Mouse (Mus musculus) limb, embryonic 10.5 days (tissue): Measurements from ENCODE around the gene Coro1c. TPM values are rescaled to one million over a fixed set of nuclear protein-coding genes. Genes with fewer than 3 reads are reported as not detected.

Experiments
- DNase-seq: peaks from one replicate; pipeline ENCODE4 v3.0.0-alpha.2; 2017; ENCODE audit warnings: low spot score
- H3K27ac ChIP-seq: fragments of 300-500 bp; sonication (generic); 2 replicates; pipeline ENCODE4 v1.5.1; 2016; ENCODE audit warnings: mild to moderate bottlenecking
- H3K27me3 ChIP-seq: fragments of 300-500 bp; sonication (generic); 2 replicates; pipeline ENCODE4 v1.6.1; 2016; ENCODE audit warnings: low read depth, mild to moderate bottlenecking; ENCODE audit not compliant: poor library complexity, severe bottlenecking
- H3K36me3 ChIP-seq: fragments of 300-500 bp; sonication (generic); 2 replicates; pipeline ENCODE4 v1.6.1; 2016; ENCODE audit warnings: mild to moderate bottlenecking, moderate library complexity
- H3K4me1 ChIP-seq: fragments of 300-500 bp; sonication (generic); 2 replicates; pipeline ENCODE4 v1.6.1; 2016
- H3K4me3 ChIP-seq: fragments of 300-500 bp; sonication (generic); 2 replicates; pipeline ENCODE4 v1.5.1; 2016; ENCODE audit warnings: mild to moderate bottlenecking, moderate library complexity
- H3K9me3 ChIP-seq: fragments of 300-500 bp; sonication (generic); replicated peaks from 2 replicates; pipeline ENCODE4 v1.6.1; 2016; ENCODE audit warnings: mild to moderate bottlenecking
- WGBS: fragments of 180-500 bp; shearing (Covaris S2); methylation state at CpG from one replicate; pipeline ENCODE4 v1.1.7; 2016; 5-methylcytosine and 5-hydroxymethylcytosine counted together
- polyA plus RNA-seq: library from polyadenylated mRNA; unstranded; fragments of >200 nt; fragmentation: Nextera tagmentation; extraction: Ambion mirVana; gene quantifications from 2 replicates; pipeline ENCODE4 v1.2.1, GENCODE M21; 2016

Coro1c gene
- polyA plus RNA-seq, 1 experiment from 2014 or later: 129 TPM

DNA sequence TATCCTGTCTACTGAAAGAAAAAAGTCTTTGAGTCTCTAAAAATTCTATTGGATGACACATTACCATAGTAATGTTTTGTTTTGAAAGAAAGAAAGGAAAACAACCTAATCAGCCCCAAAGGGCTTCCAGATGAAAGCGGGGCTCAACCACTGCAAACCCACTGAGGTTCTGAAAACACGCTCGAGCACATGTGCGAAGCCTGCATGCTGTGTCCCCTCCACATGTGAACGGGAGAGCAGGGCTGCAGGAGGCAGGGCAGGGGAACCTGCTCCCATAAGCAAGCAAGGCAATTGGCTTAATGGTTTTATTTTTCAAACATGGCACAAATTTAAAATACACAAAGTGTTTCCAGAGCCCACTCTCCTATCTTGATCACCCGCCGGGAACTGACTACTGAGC lies 51.9 kb downstream of the Coro1c start:
- DNase-seq: no peak
- no peak overlapping the region for H3K4me3 ChIP-seq
- H3K27ac ChIP-seq: no peak overlapping the region
- 78% methylated on average over 7 of the region's 7 CpGs for WGBS
- H3K4me1 ChIP-seq: peaks cover 39% of the 10 kb centered on the region
- H3K27me3 ChIP-seq: no peaks in the 10 kb centered on the region
- no peaks in the 10 kb centered on the region for H3K9me3 ChIP-seq
- H3K36me3 ChIP-seq: peaks cover 42% of the 10 kb centered on the region

DNA sequence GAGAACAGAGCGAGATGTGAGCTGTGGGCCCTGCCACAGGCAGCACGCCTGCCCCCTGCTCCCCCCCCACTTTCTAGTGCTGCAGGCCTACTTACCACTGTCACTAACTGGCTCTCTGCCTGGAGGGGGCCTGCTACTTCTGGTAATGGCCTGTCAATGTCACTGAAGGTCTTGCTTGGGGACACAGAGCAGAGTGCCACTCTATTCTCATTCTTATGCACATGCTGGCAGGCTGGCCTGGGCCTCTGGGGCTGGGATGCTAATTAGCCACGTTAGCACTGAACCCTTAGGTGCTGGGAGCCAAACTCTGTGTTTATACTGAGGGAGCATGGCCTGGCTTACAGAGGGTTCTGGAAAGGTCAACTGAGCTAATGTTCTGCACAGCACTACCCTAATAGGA lies 52.9 kb downstream of the Coro1c start:
- Histone ChIP-seq H3K27me3 (no peaks in the 10 kb centered on the region), H3K27ac (peak overlapping the region; percentile 30; the same call in 1 of the 2 replicates), H3K9me3 (no peaks in the 10 kb centered on the region), H3K36me3 (peaks cover 42% of the 10 kb centered on the region), H3K4me1 (peaks cover 39% of the 10 kb centered on the region), H3K4me3 (no peak overlapping the region)
- DNase-seq: no peak
- WGBS: 61% methylated on average over 3 of the region's 3 CpGs

DNA sequence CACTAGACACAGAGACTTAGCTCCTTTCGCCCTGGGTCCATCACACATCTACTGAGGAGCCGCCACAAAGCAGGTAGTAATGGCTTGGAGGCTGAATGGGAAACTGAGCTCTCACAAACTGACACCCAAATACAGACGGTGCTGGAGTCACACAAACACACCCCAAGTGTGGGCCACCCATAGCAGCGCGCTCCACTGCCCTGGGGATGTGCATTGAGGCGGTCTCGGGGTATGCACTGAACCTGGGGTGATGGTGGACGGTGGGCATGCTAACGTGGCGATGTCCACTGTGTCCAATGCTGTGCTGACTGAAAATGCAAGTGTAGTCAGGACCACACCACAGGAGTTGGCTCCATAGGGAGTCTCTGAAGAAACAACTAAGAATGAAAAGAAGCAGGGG lies 53.4 kb downstream of the Coro1c start:
- Histone ChIP-seq H3K27me3 (no peaks in the 10 kb centered on the region), H3K4me3 (no peak overlapping the region), H3K4me1 (peaks cover 39% of the 10 kb centered on the region), H3K27ac (no peak overlapping the region), H3K9me3 (no peaks in the 10 kb centered on the region), H3K36me3 (peaks cover 43% of the 10 kb centered on the region)
- 93% methylated on average over 10 of the region's 10 CpGs for WGBS
- no peak for DNase-seq

- Histone ChIP-seq H3K9me3 (no peaks in the 10 kb centered on the region), H3K4me3 (no peak overlapping the region), H3K27me3 (no peaks in the 10 kb centered on the region), H3K4me1 (peaks cover 36% of the 10 kb centered on the region), H3K36me3 (peaks cover 45% of the 10 kb centered on the region), H3K27ac (no peak overlapping the region)
- 50% methylated on average over 14 of the region's 14 CpGs for WGBS
- peak; percentile 87 for DNase-seq
Observed at GRCm38 (mm10) chr5:113854494-113854893, 54.1 kb downstream of the Coro1c start.

DNA sequence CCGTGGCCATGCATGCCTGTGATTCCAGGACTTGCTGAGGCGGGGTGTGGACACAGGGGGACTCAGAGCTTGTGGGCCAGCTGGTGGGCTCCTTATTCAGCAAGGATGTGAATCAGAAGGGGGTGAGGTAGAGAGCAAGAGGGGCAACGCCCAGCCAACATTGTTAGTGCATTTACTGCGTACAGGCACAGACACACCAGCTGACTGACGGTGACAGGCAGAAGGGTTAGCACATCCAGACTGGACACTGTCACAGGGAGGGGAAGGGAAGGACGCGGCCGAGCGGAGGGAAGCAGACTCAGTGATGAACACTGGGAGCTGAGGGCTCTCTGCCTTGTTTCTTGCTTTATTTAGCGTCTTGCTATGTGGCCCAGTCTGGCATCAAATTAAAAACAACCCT lies 55.0 kb downstream of the Coro1c start:
- no peak for DNase-seq
- Histone ChIP-seq H3K36me3 (peaks cover 52% of the 10 kb centered on the region), H3K27me3 (no peaks in the 10 kb centered on the region), H3K4me3 (no peak overlapping the region), H3K4me1 (peaks cover 27% of the 10 kb centered on the region), H3K9me3 (no peaks in the 10 kb centered on the region), H3K27ac (no peak overlapping the region)
- 93% methylated on average over 10 of the region's 10 CpGs for WGBS

GRCm38 (mm10) chr5:113852463-113852862 lies 56.1 kb downstream of the Coro1c start:
- Histone ChIP-seq H3K9me3 (no peaks in the 10 kb centered on the region), H3K4me1 (peaks cover 20% of the 10 kb centered on the region), H3K4me3 (no peak overlapping the region), H3K27me3 (no peaks in the 10 kb centered on the region), H3K36me3 (peaks cover 61% of the 10 kb centered on the region), H3K27ac (no peak overlapping the region)
- no peak for DNase-seq
- 93% methylated on average over 7 of the region's 7 CpGs for WGBS

DNA sequence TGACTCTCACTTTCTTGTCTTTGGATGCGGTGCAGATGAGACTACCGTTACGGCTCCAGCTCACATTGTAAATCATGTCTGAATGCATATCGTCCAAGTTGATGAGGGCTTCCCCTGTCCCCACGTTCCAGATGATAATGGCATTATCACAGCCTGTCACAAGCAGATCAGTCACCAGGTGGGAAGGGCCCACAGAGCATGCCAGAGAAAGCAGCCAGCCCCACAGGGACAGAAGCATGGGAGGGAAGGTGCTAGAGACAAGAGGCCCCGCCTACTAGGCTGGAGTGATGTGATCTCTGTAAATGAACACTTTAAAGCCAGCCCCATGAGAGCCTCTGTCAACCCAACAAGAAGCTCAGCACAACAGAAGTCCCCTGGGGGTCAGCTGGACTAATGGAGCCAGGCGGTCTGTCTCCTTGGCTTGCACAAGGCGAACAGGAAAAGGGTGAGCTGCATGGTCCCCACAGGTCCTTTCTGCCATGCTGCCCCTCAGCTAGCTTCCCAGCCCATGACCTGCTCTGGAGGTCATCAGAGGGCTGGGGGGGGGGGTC lies 57.8 kb downstream of the Coro1c start:
- WGBS: 77% methylated on average over 8 of the region's 8 CpGs
- Histone ChIP-seq H3K27ac (no peak overlapping the region), H3K36me3 (peaks cover 74% of the 10 kb centered on the region), H3K27me3 (no peaks in the 10 kb centered on the region), H3K4me3 (no peak overlapping the region), H3K4me1 (peaks cover 3% of the 10 kb centered on the region), H3K9me3 (no peaks in the 10 kb centered on the region)
- no peak for DNase-seq

DNA sequence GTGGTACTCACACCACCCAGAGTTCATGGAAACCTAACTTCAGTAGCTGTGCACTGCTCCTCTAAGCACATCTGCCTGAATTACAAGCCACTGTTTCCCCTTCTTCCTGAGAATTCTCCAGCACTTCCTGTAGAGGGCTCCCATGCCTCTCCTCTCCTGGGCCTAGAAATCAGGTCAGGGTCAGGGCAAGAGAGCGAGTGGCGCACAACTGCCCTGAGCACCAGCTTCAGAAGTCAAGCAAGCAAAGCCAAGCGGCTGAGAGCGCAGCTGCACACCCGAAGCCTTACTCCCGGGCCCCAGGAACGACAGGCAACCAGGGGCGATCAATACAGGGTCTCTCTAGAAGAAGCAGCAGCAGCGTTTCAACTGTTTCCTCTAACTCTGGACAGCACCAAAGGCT lies 60.9 kb downstream of the Coro1c start:
- Histone ChIP-seq H3K27ac (no peak overlapping the region), H3K4me3 (no peak overlapping the region), H3K27me3 (no peaks in the 10 kb centered on the region), H3K4me1 (no peaks in the 10 kb centered on the region; the same call in 1 of the 2 replicates), H3K9me3 (no peaks in the 10 kb centered on the region), H3K36me3 (peaks cover 93% of the 10 kb centered on the region)
- 91% methylated on average over 9 of the region's 9 CpGs for WGBS
- no peak for DNase-seq

DNA sequence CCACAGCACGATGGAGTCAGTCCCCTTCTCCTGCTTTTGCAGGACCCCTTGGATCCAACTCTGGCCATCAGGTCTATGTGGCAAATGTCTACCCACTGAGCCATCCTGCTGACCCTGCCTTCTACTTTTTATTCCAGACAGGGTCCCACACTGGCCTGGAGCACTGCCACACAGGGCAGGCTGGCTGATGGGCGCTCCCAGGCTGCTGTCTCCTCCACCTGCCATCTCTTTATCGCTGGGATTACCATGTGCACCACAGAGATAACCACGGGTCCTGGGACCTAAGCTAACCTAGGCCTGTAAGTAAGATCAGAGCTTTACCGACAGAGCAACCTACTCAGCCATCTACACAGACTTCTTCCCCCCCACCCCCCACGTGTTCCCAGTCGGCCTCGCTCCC lies 61.9 kb downstream of the Coro1c start:
- Histone ChIP-seq H3K27ac (no peak overlapping the region), H3K9me3 (no peaks in the 10 kb centered on the region), H3K4me1 (peaks cover 2% of the 10 kb centered on the region; the same call in 1 of the 2 replicates), H3K36me3 (peaks cover 98% of the 10 kb centered on the region), H3K4me3 (no peak overlapping the region), H3K27me3 (no peaks in the 10 kb centered on the region)
- 91% methylated on average over 8 of the region's 8 CpGs for WGBS
- DNase-seq: no peak

DNA sequence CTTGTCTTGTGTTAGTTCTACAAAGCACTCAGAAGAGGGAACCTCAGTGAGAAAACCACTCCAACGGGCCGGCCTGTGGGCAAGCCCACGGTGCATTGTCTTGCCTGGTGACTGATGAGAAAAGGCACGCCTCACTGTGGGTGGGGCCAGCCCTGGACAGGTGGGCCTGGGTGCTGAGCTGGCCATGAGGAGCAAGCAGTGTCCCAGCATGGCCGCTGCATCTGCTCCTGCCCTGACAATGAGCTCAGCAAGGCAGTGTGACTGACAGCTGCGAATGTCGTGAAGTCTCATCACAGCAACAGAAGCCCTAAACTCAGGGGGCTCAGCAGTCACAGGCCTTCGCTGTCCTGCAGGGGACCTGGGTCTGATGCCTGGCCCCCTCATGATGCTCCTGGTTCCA lies 62.9 kb downstream of the Coro1c start:
- no peak for DNase-seq
- Histone ChIP-seq H3K36me3 (peaks cover 95% of the 10 kb centered on the region), H3K4me3 (no peak overlapping the region), H3K4me1 (peaks cover 4% of the 10 kb centered on the region; the same call in 1 of the 2 replicates), H3K9me3 (no peaks in the 10 kb centered on the region), H3K27ac (no peak overlapping the region), H3K27me3 (no peaks in the 10 kb centered on the region)
- WGBS: 93% methylated on average over 8 of the region's 8 CpGs

DNA sequence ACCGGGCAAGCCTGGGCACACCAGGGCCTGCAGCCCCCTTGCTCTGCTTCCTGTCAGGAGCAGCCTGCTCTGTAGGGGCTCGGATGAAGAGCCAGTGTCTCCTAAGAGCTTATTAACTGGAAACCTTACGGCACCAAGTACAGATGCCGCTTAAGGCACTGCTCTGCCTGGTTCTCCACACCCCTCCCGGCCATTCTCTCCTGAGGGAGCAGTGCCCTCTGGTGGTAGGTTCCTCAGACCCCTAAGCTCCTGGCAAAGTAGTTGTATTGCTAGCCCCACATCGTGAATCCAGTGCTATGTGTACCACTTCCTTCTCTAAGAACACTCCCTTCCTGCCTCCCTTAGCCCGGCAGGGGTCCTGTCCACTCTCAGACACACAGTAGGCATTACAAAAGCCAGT lies 63.8 kb downstream of the Coro1c start:
- peaks cover 86% of the 10 kb centered on the region for H3K36me3 ChIP-seq
- 70% methylated on average over 7 of the region's 7 CpGs for WGBS
- H3K27ac ChIP-seq: no peak overlapping the region
- peaks cover 4% of the 10 kb centered on the region; the same call in 1 of the 2 replicates for H3K4me1 ChIP-seq
- H3K27me3 ChIP-seq: no peaks in the 10 kb centered on the region
- H3K4me3 ChIP-seq: no peak overlapping the region
- H3K9me3 ChIP-seq: no peaks in the 10 kb centered on the region
- DNase-seq: peak; percentile 64

GRCm38 (mm10) chr5:113844106-113844505 lies 64.5 kb downstream of the Coro1c start:
- Histone ChIP-seq H3K9me3 (no peaks in the 10 kb centered on the region), H3K36me3 (peaks cover 82% of the 10 kb centered on the region), H3K4me3 (no peak overlapping the region), H3K27ac (no peak overlapping the region), H3K4me1 (peaks cover 4% of the 10 kb centered on the region; the same call in 1 of the 2 replicates), H3K27me3 (no peaks in the 10 kb centered on the region)
- no peak for DNase-seq
- 85% methylated on average over 15 of the region's 15 CpGs for WGBS

GRCm38 (mm10) chr5:113842906-113843305 lies 65.7 kb downstream of the Coro1c start:
- no peak for DNase-seq
- H3K4me3 ChIP-seq: no peak overlapping the region
- H3K27me3 ChIP-seq: no peaks in the 10 kb centered on the region
- H3K27ac ChIP-seq: no peak overlapping the region
- H3K36me3 ChIP-seq: peaks cover 72% of the 10 kb centered on the region
- H3K4me1 ChIP-seq: peaks cover 7% of the 10 kb centered on the region
- WGBS: 90% methylated on average over 9 of the region's 9 CpGs
- H3K9me3 ChIP-seq: no peaks in the 10 kb centered on the region

DNA sequence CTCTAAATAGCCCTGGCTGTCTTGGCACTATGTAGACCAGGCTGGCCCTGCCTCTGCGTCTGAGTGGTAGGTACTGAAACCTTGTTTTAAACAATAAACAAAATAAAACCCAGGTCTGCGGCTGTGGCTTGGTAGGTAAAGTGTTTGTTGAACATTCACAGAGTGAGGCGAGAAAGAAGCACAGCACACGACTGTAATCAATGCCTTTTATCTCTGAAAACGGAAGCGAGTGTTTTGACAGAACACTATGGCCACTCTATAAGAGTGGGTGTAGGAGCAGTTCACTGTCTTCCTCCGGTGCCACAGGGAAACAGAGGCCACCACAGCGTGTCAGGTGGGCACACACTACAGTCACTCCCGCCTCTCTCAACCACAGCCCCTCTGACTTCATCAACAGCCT lies 66.3 kb downstream of the Coro1c start:
- Histone ChIP-seq H3K36me3 (peaks cover 65% of the 10 kb centered on the region), H3K4me1 (peaks cover 7% of the 10 kb centered on the region; the same call in 1 of the 2 replicates), H3K9me3 (no peaks in the 10 kb centered on the region), H3K4me3 (no peak overlapping the region), H3K27ac (no peak overlapping the region), H3K27me3 (no peaks in the 10 kb centered on the region)
- WGBS: 89% methylated on average over 9 of the region's 9 CpGs
- DNase-seq: no peak
